Mouse (Mus musculus) monocyte, adult 5-6 weeks (primary cell): ENCODE data around the gene Cntfr. TPM values are rescaled to one million over a fixed set of nuclear protein-coding genes. Genes with fewer than 3 reads are reported as not detected.

Experiments used
- total RNA-seq: library from RNA; stranded (forward); fragments of 200-1000, 200-491, 200-594 nt; gene quantifications from 3 replicates; pipeline ENCODE4 v1.2.3, GENCODE M21; 2017

Cntfr gene
- total RNA-seq, 1 experiment from 2014 or later, result not detected

Other genes with a start within 250 kb of the Cntfr start
- 0.57 to 1.6 TPM (median 1.3 TPM) in 3 replicates for gene Kif24, start 232.2 kb downstream of the Cntfr start, total RNA-seq
- 4.4 to 10.3 TPM (median 5.0 TPM) in 3 replicates for gene Nudt2, start 231.9 kb downstream of the Cntfr start, total RNA-seq
- 0.21 TPM in 1 of 3 replicates, not detected in the others for gene AI464131, start 194.0 kb downstream of the Cntfr start, total RNA-seq
- gene 1110017D15Rik, start 179.8 kb downstream of the Cntfr start, total RNA-seq, result 2.1 to 2.2 TPM in 2 of 3 replicates, not detected in the other
- gene Fam219a, start 127.6 kb downstream of the Cntfr start, total RNA-seq, result 0.95 to 9.1 TPM (median 5.6 TPM) in 3 replicates
- not detected in 3 replicates for gene Dnaic1, start 127.3 kb downstream of the Cntfr start, total RNA-seq
- 0.49 to 0.75 TPM in 2 of 3 replicates, not detected in the other for gene Enho, start 56.8 kb downstream of the Cntfr start, total RNA-seq
- gene Il11ra1, start 2.9 kb upstream of the Cntfr start, total RNA-seq, result 25.4 to 27.9 TPM (median 27.7 TPM) in 3 replicates
- 11.6 to 17.4 TPM (median 12.0 TPM) in 3 replicates for gene Rpp25l, start 16.4 kb upstream of the Cntfr start, total RNA-seq
- gene Dctn3, start 26.1 kb upstream of the Cntfr start, total RNA-seq, result 122 to 157 TPM (median 150 TPM) in 3 replicates
- gene Arid3c, start 34.1 kb upstream of the Cntfr start, total RNA-seq, result not detected in 3 replicates
- gene Galt, start 58.1 kb upstream of the Cntfr start, total RNA-seq, result 28.2 to 32.8 TPM (median 30.4 TPM) in 3 replicates
- 21.7 to 22.0 TPM (median 22.0 TPM) in 3 replicates for gene Sigmar1, start 59.1 kb upstream of the Cntfr start, total RNA-seq
- gene Ccl27a, start 77.2 kb upstream of the Cntfr start, total RNA-seq, result 3.3 to 3.6 TPM in 2 of 3 replicates, not detected in the other
- not detected in 3 replicates for gene Gm21541, start 206.5 kb upstream of the Cntfr start, total RNA-seq
- gene Gm20878, start 244.5 kb upstream of the Cntfr start, total RNA-seq, result not detected in 3 replicates